Mouse (Mus musculus) cerebellum, adult 9-10 months (tissue): ENCODE measurements at regions not wholly inside any gene's neighbourhood (a gene's known extent, or its start where the extent isn't known, plus 50 kb on each side); places are given as distances from the start of the nearest gene placed in this dataset.

Source experiments
- DNase-seq: peaks from one replicate; pipeline ENCODE4 v3.0.0; 2022

GRCm38 (mm10) chr8:25331161-25331776 lies 507.1 kb upstream of the Adam5 start:
- DNase-seq = no peak

GRCm38 (mm10) chr8:25329791-25330190 lies 505.6 kb upstream of the Adam5 start:
- no peak for DNase-seq

- DNase-seq = no peak
Measured at GRCm38 (mm10) chr8:25328318-25328717, 504.1 kb upstream of the Adam5 start.

- DNase-seq = no peak
Measured at GRCm38 (mm10) chr8:25326930-25327329, 502.8 kb upstream of the Adam5 start.

- DNase-seq = peak; percentile 41
Measured at GRCm38 (mm10) chr8:25326257-25326656, 502.1 kb upstream of the Adam5 start.

- DNase-seq = no peak
Measured at GRCm38 (mm10) chr8:25324731-25325130, 500.6 kb upstream of the Adam5 start.

- DNase-seq = no peak
Measured at GRCm38 (mm10) chr8:25323643-25324420, 499.7 kb upstream of the Adam5 start.

- no peak for DNase-seq
Measured at GRCm38 (mm10) chr8:25316383-25316782, 492.2 kb upstream of the Adam5 start.

- no peak for DNase-seq
Measured at GRCm38 (mm10) chr8:25311811-25312533, 487.8 kb upstream of the Adam5 start.

GRCm38 (mm10) chr8:25307956-25308355 lies 483.8 kb upstream of the Adam5 start:
- DNase-seq = no peak

- DNase-seq = peak; percentile 34
Measured at GRCm38 (mm10) chr8:25307511-25307910, 483.3 kb upstream of the Adam5 start.

GRCm38 (mm10) chr8:25306769-25307491 lies 482.8 kb upstream of the Adam5 start:
- DNase-seq = peak; percentile 26
